Comparison of ENCODE assay signal across 18 mouse cellular contexts in the genomic region with DNA sequence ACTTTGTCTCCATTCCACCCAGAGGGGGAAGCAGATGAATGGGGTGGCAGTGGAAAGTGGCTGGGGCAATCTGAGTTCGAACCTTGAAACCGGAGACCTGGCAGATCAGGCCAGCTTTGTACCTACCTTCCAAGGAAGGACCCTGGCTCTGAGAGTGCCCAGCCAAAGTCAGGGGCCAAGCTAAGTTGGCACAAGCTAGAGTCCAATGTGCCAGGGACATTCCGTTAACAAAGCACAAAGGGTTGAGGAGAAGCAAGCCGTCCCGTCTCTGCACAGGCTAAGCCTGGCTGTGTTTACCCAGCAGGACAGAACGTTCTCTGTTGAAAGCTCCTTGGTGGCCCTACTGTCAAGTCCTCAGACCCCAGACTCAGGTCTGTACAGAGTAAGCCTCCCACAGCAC. TPM values are rescaled to one million over a fixed set of nuclear protein-coding genes. Genes with fewer than 3 reads are reported as not detected.
A peak's percentile ranks its signal among the peaks of the same experiment; 100 is the strongest.
DNase-seq lines count a peak whose midpoint lies in the region; ATAC-seq and TF ChIP-seq lines count a peak whose summit lies in the region.
"Had no signal": no experiment of that assay in that cellular context is flagged by ENCODE, and none has a peak within 500 bp of the region (broad histone marks: within the 10 kb centered on the region; RNA-seq: fewer than 3 reads in every experiment).

No protein-coding gene starts in this region.

- no peaks in the 10 kb centered on the region for H3K79me2 ChIP-seq in CH12.LX (replicated peaks; ENCODE audit: control insufficient read depth, extremely low read depth, insufficient read depth, poor library complexity, severe bottlenecking)

- no peak for TF ChIP-seq RAD21 in CH12.LX (IDR thresholded peaks at IDR 0.05; ENCODE audit: low read depth, low read length)

- H3K36me3 ChIP-seq in CH12.LX (replicated peaks in 1 of 2; ENCODE audit: control insufficient read depth in 1 of 2, insufficient read depth in 1 of 2, low read length in 1 of 2), result peaks cover 17 to 41% of the 10 kb centered on the region in 2 experiments
- no peaks in the 10 kb centered on the region for H3K36me3 ChIP-seq in lung, postnatal 0 days (ENCODE audit: insufficient read depth, low read length)
- H3K36me3 ChIP-seq: embryonic facial prominence, embryonic 15.5 days; G1E; heart, embryonic 13.5 days; hindbrain, embryonic 15.5 days; lung, embryonic 15.5 days; neural tube, embryonic 12.5 days had no signal

- no peak for ATAC-seq in lung, postnatal 0 days
- ATAC-seq: forebrain, postnatal 0 days had no signal

- peak overlapping the region; percentile 55 to 69 (median 63) for H3K4me3 ChIP-seq in CH12.LX (replicated peaks in 1 of 3; ENCODE audit: low read depth in 2 of 3, low read length in 2 of 3, poor library complexity in 1 of 3)
- H3K4me3 ChIP-seq in lung, postnatal 0 days (ENCODE audit: low read depth, low read length), result no peak overlapping the region
- H3K4me3 ChIP-seq: embryonic facial prominence, embryonic 15.5 days; heart, embryonic 13.5 days; hindbrain, embryonic 15.5 days; lung, embryonic 15.5 days; neural tube, embryonic 12.5 days had no signal

- TF ChIP-seq EP300 in CH12.LX (IDR thresholded peaks at IDR 0.05; ENCODE audit: low read length), result no peak
- no peak for TF ChIP-seq EP300 in lung, postnatal 0 days (IDR thresholded peaks at IDR 0.05)

- TF ChIP-seq CTCF in CH12.LX (conservative IDR thresholded peaks at IDR 0.05 in 1 of 2, IDR thresholded peaks at IDR 0.05 in 1 of 2; ENCODE audit: low read depth in 2 of 2, low read length in 2 of 2), result no peak
- TF ChIP-seq CTCF in lung, postnatal 0 days (IDR thresholded peaks at IDR 0.05), result no peak

- peaks cover 25 to 38% of the 10 kb centered on the region in 2 experiments for H3K4me1 ChIP-seq in CH12.LX (ENCODE audit: control insufficient read depth in 1 of 2, insufficient read depth in 2 of 2)
- H3K4me1 ChIP-seq in lung, postnatal 0 days (ENCODE audit: insufficient read depth, low read depth, low read length), result no peaks in the 10 kb centered on the region

- no peaks in the 10 kb centered on the region for H3K27me3 ChIP-seq in CH12.LX (replicated peaks)
- H3K27me3 ChIP-seq in lung, postnatal 0 days (replicated peaks; ENCODE audit: insufficient read depth, low read length), result no peaks in the 10 kb centered on the region
- H3K27me3 ChIP-seq: embryonic facial prominence, embryonic 15.5 days; hindbrain, embryonic 15.5 days; lung, embryonic 15.5 days; neural tube, embryonic 12.5 days had no signal

- in situ Hi-C loops in CH12.LX (cut with MboI; ENCODE audit: low pct_ligation_motif_present, low pct_unique_long_range_greater_than_20kb, low sequenced_read_pairs), result no loop called here

- peak overlapping the region; percentile 10; the same call in 1 of the 2 replicates for H3K27ac ChIP-seq in CH12.LX (ENCODE audit: insufficient read depth, low read depth)
- H3K27ac ChIP-seq in lung, postnatal 0 days (ENCODE audit: low read length), result no peak overlapping the region
- H3K27ac ChIP-seq: embryonic facial prominence, embryonic 15.5 days; heart, embryonic 13.5 days; hindbrain, embryonic 15.5 days; lung, embryonic 15.5 days; neural tube, embryonic 12.5 days had no signal

- dilution Hi-C loops in CH12.LX (cut with MboI; ENCODE audit: extremely low pct_ligation_motif_present, extremely low pct_unique_long_range_greater_than_20kb, low sequenced_read_pairs), result no loop called here

- DNase-seq in cerebellum, adult 11-12 months, result peak; percentile 57
- DNase-seq in cerebellum, postnatal 4 days (ENCODE audit: low spot score in 2 of 2), result no peak
- DNase-seq in kidney, adult 9 months, result peak; percentile 44
- no peak for DNase-seq in kidney, adult 18-20 months
- DNase-seq in CH12.LX (ENCODE audit: extremely low read depth), result no peak
- peak; percentile 33 to 55 for DNase-seq in cerebellum, postnatal 14 days
- DNase-seq in lung, postnatal 0 days (ENCODE audit: low spot score), result no peak
- no peak for DNase-seq in embryo, embryonic 10 days (ENCODE audit: low spot score)
- DNase-seq: forebrain, postnatal 0 days; kidney, postnatal 10 days; retina, postnatal 1 day; thymus, postnatal 36 days had no signal

- no peaks in the 10 kb centered on the region for H3K9me3 ChIP-seq in CH12.LX (replicated peaks; ENCODE audit: low read length)
- no peaks in the 10 kb centered on the region for H3K9me3 ChIP-seq in lung, postnatal 0 days (ENCODE audit: low read length)
- H3K9me3 ChIP-seq: embryonic facial prominence, embryonic 15.5 days; heart, embryonic 13.5 days; hindbrain, embryonic 15.5 days; lung, embryonic 15.5 days; neural tube, embryonic 12.5 days had no signal

- 50% methylated on average over 6 of the region's 6 CpGs for WGBS in lung, postnatal 0 days

- peak overlapping the region; percentile 74 for H3K4me2 ChIP-seq in CH12.LX (ENCODE audit: insufficient read depth, low read depth, poor library complexity, severe bottlenecking)
- H3K4me2 ChIP-seq in lung, postnatal 0 days (replicated peaks; ENCODE audit: low read depth, low read length), result no peak overlapping the region
- H3K4me2 ChIP-seq: embryonic facial prominence, embryonic 15.5 days; heart, embryonic 13.5 days; hindbrain, embryonic 15.5 days; lung, embryonic 15.5 days; neural tube, embryonic 12.5 days had no signal

- no peak for TF ChIP-seq POLR2A in CH12.LX (IDR thresholded peaks at IDR 0.05; ENCODE audit: low read depth, low read length)

- peak overlapping the region; percentile 85 for H3K9ac ChIP-seq in CH12.LX (ENCODE audit: insufficient read depth, low read depth)
- no peak overlapping the region for H3K9ac ChIP-seq in lung, postnatal 0 days (replicated peaks; ENCODE audit: low read depth)
- H3K9ac ChIP-seq: embryonic facial prominence, embryonic 15.5 days; forebrain, postnatal 0 days; heart, embryonic 13.5 days; hindbrain, embryonic 15.5 days; lung, embryonic 15.5 days; neural tube, embryonic 12.5 days had no signal

TF ChIP-seq in CH12.LX, 34 proteins besides CTCF, POLR2A, EP300 and RAD21:
- TF ChIP-seq MYC (IDR thresholded peaks at IDR 0.05; ENCODE audit: low read depth, low read length), result no peak
- no peak for TF ChIP-seq ZKSCAN1 (IDR thresholded peaks at IDR 0.05; ENCODE audit: borderline replicate concordance, low read depth, low read length)
- no peak for TF ChIP-seq ZMIZ1 (IDR thresholded peaks at IDR 0.05; ENCODE audit: low read depth, low read length)
- TF ChIP-seq USF1 (IDR thresholded peaks at IDR 0.05; ENCODE audit: low read depth, low read length), result no peak
- no peak for TF ChIP-seq IRF4 (IDR thresholded peaks at IDR 0.05; ENCODE audit: low read depth, low read length)
- TF ChIP-seq NRF1 (IDR thresholded peaks at IDR 0.05; ENCODE audit: low read depth, low read length), result no peak
- no peak for TF ChIP-seq ELF1 (IDR thresholded peaks at IDR 0.05; ENCODE audit: low read depth, low read length)
- TF ChIP-seq ZNF384 (IDR thresholded peaks at IDR 0.05; ENCODE audit: low read depth, low read length), result no peak
- TF ChIP-seq MAZ (IDR thresholded peaks at IDR 0.05; ENCODE audit: low read depth, low read length), result no peak
- TF ChIP-seq PAX5 (IDR thresholded peaks at IDR 0.05; ENCODE audit: low read length), result no peak
- no peak for TF ChIP-seq SIN3A (IDR thresholded peaks at IDR 0.05; ENCODE audit: low read length)
- TF ChIP-seq ZC3H11A (IDR thresholded peaks at IDR 0.05; ENCODE audit: low read depth, low read length), result no peak
- TF ChIP-seq TBP (conservative IDR thresholded peaks at IDR 0.05; ENCODE audit: low read depth, low read length), result no peak
- no peak for TF ChIP-seq MXI1 (IDR thresholded peaks at IDR 0.05; ENCODE audit: low read depth, low read length)
- no peak for TF ChIP-seq HCFC1 (IDR thresholded peaks at IDR 0.05; ENCODE audit: low read depth, low read length)
- no peak for TF ChIP-seq MEF2A (IDR thresholded peaks at IDR 0.05; ENCODE audit: borderline replicate concordance, low read depth, low read length)
- no peak for TF ChIP-seq POLR2AphosphoS2 (IDR thresholded peaks at IDR 0.05; ENCODE audit: low read depth, low read length)
TF ChIP-seq in CH12.LX: peak in this region for 0.

RNA-seq across cellular contexts. Expression of gene Rab4a, which starts 19.6 kb away (rescaled TPM):
- total RNA-seq in CH12.LX (2012; rRNA removed) (not detected in 2 replicates), CH12.LX (2014; rRNA removed) (not detected in 2 replicates)
- 0.18 TPM in 1 of 2 replicates, not detected in the other for polyA plus RNA-seq in CH12.LX (2012; ENCODE audit: insufficient read length, low read depth)
- 27.9 and 32.1 TPM in 2 replicates for polyA plus RNA-seq in lung, postnatal 0 days (2015; fragmentation: Nextera tagmentation; extraction: Ambion mirVana)

Comparison
In these comparisons a context has a peak if more than half of its experiments do, and no peak if none do; other contexts are left out.
1. DNase-seq: peak in cerebellum, adult 11-12 months (single experiment), kidney, adult 9 months (single experiment) and cerebellum, postnatal 14 days (2 of 2); none in cerebellum, postnatal 4 days (0 of 2), kidney, adult 18-20 months (single experiment), CH12.LX (single experiment), lung, postnatal 0 days (single experiment) and embryo, embryonic 10 days (single experiment).
2. RNA of gene Rab4a, which starts 19.6 kb away (polyA plus RNA-seq): 27.9 to 32.1 TPM in lung, postnatal 0 days; 0.18 TPM in CH12.LX; every median in the first group is over 10 times any median in the second.